Mouse (Mus musculus): ENCODE data around the gene Pik3cg. TPM values are rescaled to one million over a fixed set of nuclear protein-coding genes. Genes with fewer than 3 reads are reported as not detected.

The Pik3cg gene
- polyA plus RNA-seq, 1 experiment from 2014 or later, result 1.00 TPM

DNA sequence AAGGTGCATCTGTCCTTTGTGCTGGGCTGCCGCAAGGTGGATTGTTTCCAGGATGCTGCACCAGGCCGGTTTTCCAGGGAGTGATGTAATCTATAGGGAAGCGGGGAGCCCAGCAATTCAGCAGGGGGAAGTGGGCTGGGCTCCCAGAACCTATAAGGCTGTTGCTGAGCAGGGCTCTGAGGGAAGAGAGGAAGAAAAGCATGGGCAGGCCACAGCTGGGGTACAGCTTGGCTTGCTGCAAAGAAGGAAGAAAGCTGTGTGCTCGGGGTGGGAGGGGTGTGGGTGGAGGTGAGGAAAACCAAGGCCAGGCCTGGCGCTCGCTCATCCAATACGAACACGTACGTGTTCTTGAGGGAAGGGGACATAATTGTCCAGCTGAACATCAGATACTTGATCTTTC, 70.1 kb downstream of the Pik3cg start:
- Histone ChIP-seq H3K4me2 (no peak overlapping the region), H3K27ac (no peak overlapping the region), H3K27me3 (no peaks in the 10 kb centered on the region), H3K36me3 (replicated peaks) (no peaks in the 10 kb centered on the region), H3K9ac (no peak overlapping the region), H3K4me1 (peaks cover 8% of the 10 kb centered on the region; the same call in 1 of the 2 replicates), H3K4me3 (replicated peaks) (no peak overlapping the region), H3K9me3 (no peaks in the 10 kb centered on the region)
- 63% methylated on average over 9 of the region's 9 CpGs for WGBS
- no peak for ATAC-seq (ENCODE audit: low FRiP score)

DNA sequence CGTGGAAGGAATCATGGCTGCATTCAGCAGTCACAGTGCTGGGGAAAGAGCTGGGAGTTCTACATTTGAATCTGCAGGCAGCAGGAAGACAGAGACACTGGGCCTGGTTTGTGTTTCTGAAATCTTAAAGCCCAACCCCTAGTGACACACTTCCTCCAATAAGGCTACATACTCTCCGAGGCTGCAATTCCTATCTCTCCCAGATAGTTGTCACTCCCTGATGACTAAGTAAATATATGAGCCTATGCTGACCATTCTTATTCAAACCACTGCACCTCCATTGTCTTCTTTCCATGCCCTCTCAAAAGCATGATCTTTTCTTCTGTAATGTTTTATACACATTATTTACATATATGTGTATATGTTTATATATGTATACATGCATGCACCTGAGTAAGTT, 70.9 kb downstream of the Pik3cg start:
- Histone ChIP-seq H3K4me2 (no peak overlapping the region), H3K27me3 (no peaks in the 10 kb centered on the region), H3K9me3 (no peaks in the 10 kb centered on the region), H3K4me1 (peaks cover 17% of the 10 kb centered on the region), H3K27ac (no peak overlapping the region), H3K9ac (no peak overlapping the region), H3K36me3 (replicated peaks) (no peaks in the 10 kb centered on the region), H3K4me3 (replicated peaks) (no peak overlapping the region)
- WGBS, result 88% methylated on average over 2 of the region's 2 CpGs
- ATAC-seq (ENCODE audit: low FRiP score), result no peak

DNA sequence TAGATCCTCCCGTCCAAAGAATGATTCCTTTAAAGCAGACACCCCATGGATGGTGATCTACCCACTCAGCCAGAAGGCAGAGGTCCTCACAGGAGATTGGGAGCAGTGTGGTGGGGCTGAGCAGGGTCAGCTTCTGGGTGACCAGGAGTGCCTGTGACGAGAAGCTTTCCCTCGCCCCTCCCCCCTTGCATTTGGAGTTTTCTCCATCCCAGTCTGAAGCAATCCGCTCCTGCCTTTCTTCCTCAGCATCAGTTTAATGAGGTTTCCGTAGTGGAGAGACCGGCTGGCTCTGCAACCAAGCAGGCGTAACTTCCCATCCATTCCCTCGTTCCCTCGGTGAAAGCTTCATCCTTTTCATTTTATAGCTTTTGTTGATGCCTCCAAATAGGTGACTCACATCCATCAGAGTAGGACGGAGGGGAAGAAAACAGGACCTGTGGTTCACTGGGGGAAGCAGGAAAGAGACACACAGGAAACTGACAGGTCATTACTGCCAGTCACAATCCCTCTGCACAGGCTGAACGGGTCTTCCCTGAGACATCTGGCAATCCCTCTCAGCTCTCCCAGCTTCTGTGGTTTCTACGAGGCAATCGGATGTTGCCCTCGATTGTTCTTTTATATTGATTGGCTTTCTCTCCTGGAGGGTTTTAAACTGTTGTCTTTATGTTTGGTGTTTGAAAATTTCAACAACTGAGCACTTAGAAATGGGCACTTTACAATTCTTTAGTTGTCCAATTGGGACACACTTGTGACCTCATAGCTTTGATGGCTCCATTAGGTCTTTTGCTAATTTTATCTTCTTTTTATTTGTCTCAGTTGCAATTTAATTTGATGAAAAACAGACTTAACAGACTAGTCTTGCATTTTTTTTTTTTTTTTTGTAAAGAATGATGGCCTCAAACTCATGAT, 80.6 kb downstream of the Pik3cg start:
- Histone ChIP-seq H3K4me2 (no peak overlapping the region), H3K9me3 (no peaks in the 10 kb centered on the region), H3K36me3 (replicated peaks) (no peaks in the 10 kb centered on the region), H3K27ac (no peak overlapping the region), H3K4me3 (replicated peaks) (no peak overlapping the region), H3K9ac (no peak overlapping the region), H3K4me1 (peaks cover 14% of the 10 kb centered on the region), H3K27me3 (no peaks in the 10 kb centered on the region)
- ATAC-seq (ENCODE audit: low FRiP score), result no peak
- 25% methylated on average over 14 of the region's 14 CpGs for WGBS

DNA sequence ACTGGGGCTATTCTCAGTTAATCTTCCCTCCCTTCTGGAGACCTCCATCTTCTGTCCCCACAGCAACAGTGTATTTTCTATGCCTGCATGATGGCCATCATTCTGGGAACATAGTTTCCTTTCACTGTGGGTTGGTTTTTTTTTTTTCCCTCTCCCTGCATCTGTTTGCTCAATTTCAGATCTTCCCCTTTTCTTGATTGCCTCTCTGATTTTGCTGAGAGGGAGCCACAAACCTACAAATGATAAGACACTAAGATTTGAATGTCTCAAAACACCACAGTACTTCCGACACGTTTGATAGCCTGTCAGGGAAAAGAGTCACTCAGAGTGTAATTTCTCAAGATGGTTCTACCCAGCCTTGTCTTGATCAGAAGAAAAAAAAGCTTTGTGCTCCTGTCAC, 81.3 kb downstream of the Pik3cg start:
- peaks cover 7% of the 10 kb centered on the region for H3K4me1 ChIP-seq
- no peak overlapping the region for H3K4me2 ChIP-seq
- H3K9me3 ChIP-seq, result no peaks in the 10 kb centered on the region
- H3K27me3 ChIP-seq, result no peaks in the 10 kb centered on the region
- H3K9ac ChIP-seq, result no peak overlapping the region
- no peaks in the 10 kb centered on the region for H3K36me3 ChIP-seq (replicated peaks)
- ATAC-seq (ENCODE audit: low FRiP score), result no peak
- H3K4me3 ChIP-seq (replicated peaks), result no peak overlapping the region
- WGBS, result 65% methylated on average over 2 of the region's 2 CpGs
- H3K27ac ChIP-seq, result no peak overlapping the region

DNA sequence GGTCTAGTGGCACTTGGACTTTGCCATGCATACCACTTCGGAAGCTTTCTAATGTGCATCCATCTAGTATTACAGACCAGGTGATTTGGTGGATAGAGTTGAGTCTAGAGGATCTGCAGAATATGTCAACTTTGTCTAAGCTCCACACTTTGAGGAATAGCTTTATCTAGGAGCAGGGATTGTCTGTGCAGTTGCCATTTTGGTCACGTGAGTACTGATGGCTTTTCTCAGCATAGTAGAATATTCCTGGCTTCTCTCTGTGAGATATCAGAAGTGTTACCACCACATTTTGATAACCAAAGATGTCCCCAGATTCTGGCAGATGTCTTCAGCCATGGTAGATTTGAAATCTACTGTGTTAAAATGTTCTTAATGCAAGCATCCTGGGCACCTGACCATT, 84.0 kb downstream of the Pik3cg start:
- ATAC-seq (ENCODE audit: low FRiP score), result no peak
- Histone ChIP-seq H3K4me3 (replicated peaks) (no peak overlapping the region), H3K9me3 (no peaks in the 10 kb centered on the region), H3K9ac (no peak overlapping the region), H3K27me3 (no peaks in the 10 kb centered on the region), H3K27ac (no peak overlapping the region), H3K36me3 (replicated peaks) (no peaks in the 10 kb centered on the region), H3K4me2 (no peak overlapping the region), H3K4me1 (peaks cover 5% of the 10 kb centered on the region; the same call in 1 of the 2 replicates)
- 91% methylated on average over 2 of the region's 2 CpGs for WGBS

DNA sequence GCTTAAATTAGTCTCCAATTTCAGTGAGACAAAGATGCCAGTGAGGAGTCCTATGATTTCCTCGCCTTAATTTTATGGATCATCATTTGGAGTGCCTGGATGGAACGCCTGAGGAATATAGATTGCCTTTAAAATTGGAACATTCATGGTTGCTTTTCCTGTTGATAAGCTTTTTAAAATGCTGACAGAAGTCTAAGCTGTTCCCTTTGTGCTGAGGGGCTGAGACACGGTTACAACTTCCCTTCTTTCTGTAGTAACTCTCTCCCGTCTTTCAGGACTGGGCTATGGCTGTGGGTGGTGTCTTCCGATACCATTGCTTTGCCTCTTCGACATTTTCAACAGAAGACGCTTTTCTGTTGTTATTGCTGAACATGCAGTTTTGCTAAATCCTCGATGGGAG, 84.4 kb downstream of the Pik3cg start:
- Histone ChIP-seq H3K27ac (no peak overlapping the region), H3K4me2 (no peak overlapping the region), H3K9ac (no peak overlapping the region), H3K4me1 (peaks cover 5% of the 10 kb centered on the region; the same call in 1 of the 2 replicates), H3K27me3 (no peaks in the 10 kb centered on the region), H3K4me3 (replicated peaks) (no peak overlapping the region), H3K36me3 (replicated peaks) (no peaks in the 10 kb centered on the region), H3K9me3 (no peaks in the 10 kb centered on the region)
- 90% methylated on average over 8 of the region's 8 CpGs for WGBS
- no peak for ATAC-seq (ENCODE audit: low FRiP score)

DNA sequence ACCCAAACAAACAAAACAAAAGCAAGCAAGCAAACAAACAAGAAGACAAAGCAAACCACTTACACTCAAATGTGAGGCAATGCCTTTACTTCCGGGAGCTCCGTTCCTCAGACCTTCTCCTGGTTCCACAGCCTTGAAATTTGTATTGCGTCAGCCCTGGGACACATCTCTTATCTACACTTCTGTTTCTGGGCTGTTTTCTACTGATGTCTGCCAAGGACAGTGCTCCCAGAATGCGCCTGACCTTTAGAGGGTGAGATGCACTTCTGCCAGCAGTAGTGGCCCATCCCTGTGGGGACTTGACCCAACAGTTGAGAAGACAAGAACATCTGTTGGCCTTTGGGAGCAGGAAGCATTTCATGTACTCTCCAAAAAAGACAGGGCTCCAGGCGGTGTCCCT, 84.9 kb downstream of the Pik3cg start:
- Histone ChIP-seq H3K36me3 (replicated peaks) (no peaks in the 10 kb centered on the region), H3K4me3 (replicated peaks) (no peak overlapping the region), H3K9ac (no peak overlapping the region), H3K27me3 (no peaks in the 10 kb centered on the region), H3K27ac (no peak overlapping the region), H3K4me1 (peaks cover 5% of the 10 kb centered on the region; the same call in 1 of the 2 replicates), H3K4me2 (no peak overlapping the region), H3K9me3 (no peaks in the 10 kb centered on the region)
- 87% methylated on average over 5 of the region's 5 CpGs for WGBS
- ATAC-seq (ENCODE audit: low FRiP score), result no peak

Other genes starting within 250 kb of the Pik3cg start
- 66.7 and 68.4 TPM in 2 replicates for gene Prkar2b, start 147.4 kb downstream of the Pik3cg start, polyA plus RNA-seq (2016; fragmentation: Nextera tagmentation; extraction: Ambion mirVana)
- 4.3 and 5.9 TPM in 2 replicates for gene Ccdc71l, start 170.0 kb upstream of the Pik3cg start, polyA plus RNA-seq (2016; fragmentation: Nextera tagmentation; extraction: Ambion mirVana)